Comparison of ENCODE assay signal across 15 mouse cellular contexts in the genomic region with DNA sequence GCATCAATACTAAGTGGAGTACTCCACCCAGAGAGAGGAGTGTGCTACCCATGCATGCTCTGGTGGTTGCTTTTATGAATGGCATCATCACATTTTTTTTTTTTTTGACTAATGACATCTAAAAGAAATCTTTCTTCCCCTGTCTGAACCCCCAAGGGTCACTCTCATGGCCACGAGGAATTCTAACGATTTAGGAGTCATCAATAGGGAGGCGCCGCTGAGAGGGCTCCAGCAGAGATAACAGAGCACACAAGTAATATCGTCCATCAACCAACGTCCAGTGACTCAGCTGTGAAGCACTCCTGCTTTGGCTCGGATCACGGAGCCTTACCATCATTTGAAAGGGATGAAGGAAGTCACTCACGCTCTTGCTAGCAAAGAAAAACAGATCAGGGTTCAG.
DNase-seq lines count a peak whose midpoint lies in the region; ATAC-seq lines count a peak whose summit lies in the region.
"Had no signal": no experiment of that assay in that cellular context is flagged by ENCODE, and none has a peak within 500 bp of the region (broad histone marks: within the 10 kb centered on the region; RNA-seq: fewer than 3 reads in every experiment).

No protein-coding gene starts in this region.

- H3K27ac ChIP-seq in midbrain, embryonic 13.5 days: no peak overlapping the region
- H3K27ac ChIP-seq: embryonic facial prominence, embryonic 13.5 days; heart, embryonic 15.5 days; intestine, embryonic 15.5 days; liver, embryonic 13.5 days; neural tube, embryonic 13.5 days had no signal

- no peaks in the 10 kb centered on the region; the same call in 1 of the 2 replicates for H3K9me3 ChIP-seq in midbrain, embryonic 13.5 days
- H3K9me3 ChIP-seq: heart, embryonic 15.5 days; intestine, embryonic 15.5 days; liver, embryonic 13.5 days; megakaryocyte, embryonic 14.5 days; neural tube, embryonic 13.5 days had no signal

- H3K36me3 ChIP-seq in midbrain, embryonic 13.5 days: no peaks in the 10 kb centered on the region
- H3K36me3 ChIP-seq: embryonic facial prominence, embryonic 13.5 days; heart, embryonic 15.5 days; intestine, embryonic 15.5 days; limb, embryonic 13.5 days; liver, embryonic 13.5 days; neural tube, embryonic 13.5 days had no signal

- no peak for ATAC-seq in midbrain, embryonic 13.5 days
- ATAC-seq: intestine, embryonic 15.5 days had no signal

- no peak overlapping the region for H3K4me2 ChIP-seq in midbrain, embryonic 13.5 days (replicated peaks)
- H3K4me2 ChIP-seq: embryonic facial prominence, embryonic 13.5 days; heart, embryonic 15.5 days; intestine, embryonic 15.5 days; limb, embryonic 13.5 days; liver, embryonic 13.5 days; neural tube, embryonic 13.5 days had no signal

- H3K4me1 ChIP-seq in midbrain, embryonic 13.5 days (replicated peaks): peaks cover 3% of the 10 kb centered on the region; the same call in 1 of the 2 replicates

- no peak overlapping the region for H3K9ac ChIP-seq in midbrain, embryonic 13.5 days (replicated peaks)
- H3K9ac ChIP-seq: embryonic facial prominence, embryonic 13.5 days; heart, embryonic 15.5 days; intestine, embryonic 15.5 days; limb, embryonic 13.5 days; liver, embryonic 13.5 days; neural tube, embryonic 13.5 days had no signal

- DNase-seq in heart, adult 11 months: peak; percentile 89
- DNase-seq in heart, postnatal 36 days: no peak
- DNase-seq in 3T3-L1 (ENCODE audit: low read depth, low spot score) (peak; percentile 95), NIH3T3 (ENCODE audit: low read depth) (peak; percentile 88), liver (no peak)
- DNase-seq in adrenal gland, postnatal 36 days: peak; percentile 54 to 56
- DNase-seq in gastrocnemius, postnatal 4 days (ENCODE audit: low spot score in 2 of 2): no peak

- 75% methylated on average over 9 of the region's 9 CpGs for WGBS in midbrain, embryonic 13.5 days

- H3K4me3 ChIP-seq in midbrain, embryonic 13.5 days (replicated peaks): no peak overlapping the region
- H3K4me3 ChIP-seq: embryonic facial prominence, embryonic 13.5 days; heart, embryonic 15.5 days; intestine, embryonic 15.5 days; limb, embryonic 13.5 days; liver, embryonic 13.5 days; megakaryocyte, embryonic 14.5 days; neural tube, embryonic 13.5 days had no signal

- intact Hi-C loops in heart, postnatal 36 days (cut with DNase I): loop anchor here (2.0 kb wide), 2 partner anchors 54 to 578 kb away; no protein-coding TSS in a partner anchor

- no peaks in the 10 kb centered on the region for H3K27me3 ChIP-seq in midbrain, embryonic 13.5 days
- H3K27me3 ChIP-seq: embryonic facial prominence, embryonic 13.5 days; heart, embryonic 15.5 days; intestine, embryonic 15.5 days; limb, embryonic 13.5 days; liver, embryonic 13.5 days; neural tube, embryonic 13.5 days had no signal

Comparison
In these comparisons a context has a peak if more than half of its experiments do, and no peak if none do; other contexts are left out.
1. DNase-seq: peak in heart, adult 11 months (single experiment), 3T3-L1 (single experiment), NIH3T3 (single experiment) and adrenal gland, postnatal 36 days (2 of 2); none in heart, postnatal 36 days (0 of 2), gastrocnemius, postnatal 4 days (0 of 2) and liver (single experiment).